Comparison of ENCODE assay signal across 8 mouse cellular contexts in genomic region chr3:34080900-34081662, GRCm38 (mm10). TPM values are rescaled to one million over a fixed set of nuclear protein-coding genes. Genes with fewer than 3 reads are reported as not detected.
DNase-seq lines count a peak whose midpoint lies in the region; ATAC-seq and TF ChIP-seq lines count a peak whose summit lies in the region.

Dnajc19 (minus strand) TSS chr3:34081321.

- H3K9me3 ChIP-seq in megakaryocyte, embryonic 14.5 days: 0 out of 2 replicates have a peak, but pooled peaks cover 2% of the 10 kb centered on the region

- H3K27ac ChIP-seq in cortical plate, adult 2 months (ENCODE audit: insufficient read depth, low read length): peak within 1 kb of the TSS; percentile 66

- H3K4me1 ChIP-seq in cortical plate, adult 2 months (ENCODE audit: control insufficient read depth, insufficient read depth, low read length): peaks cover 2% of the 10 kb centered on the region; the same call in 1 of the 2 replicates
- peaks cover 21% of the 10 kb centered on the region for H3K4me1 ChIP-seq in megakaryocyte, embryonic 14.5 days

- TF ChIP-seq CTCF in cortical plate, adult 2 months (IDR thresholded peaks at IDR 0.05; ENCODE audit: extremely low read depth, insufficient read depth, low read length): no peak

- peak within 1 kb of the TSS; percentile 92 for H3K4me3 ChIP-seq in cortical plate, adult 2 months (ENCODE audit: insufficient read depth, low read length)
- peak within 1 kb of the TSS; percentile 96 for H3K4me3 ChIP-seq in megakaryocyte, embryonic 14.5 days (replicated peaks)

- ATAC-seq in activated CD4-positive, CD25-positive, alpha-beta regulatory T cell, adult 4 months: peak; percentile 78

- no peaks in the 10 kb centered on the region for H3K27me3 ChIP-seq in megakaryocyte, embryonic 14.5 days (replicated peaks)

- peaks cover 35% of the 10 kb centered on the region for H3K36me3 ChIP-seq in megakaryocyte, embryonic 14.5 days (replicated peaks; ENCODE audit: low read length)

- peak; percentile 85 to 89 for DNase-seq in gastrocnemius, adult 8-10 months (ENCODE audit: low spot score in 2 of 2)
- DNase-seq in hindlimb bud, embryonic 11.5 days (ENCODE audit: extremely low spot score, low read depth, low spot score): peak; percentile 73
- DNase-seq in left cerebral cortex, adult 8-10 months (ENCODE audit: low spot score in 2 of 2): peak; percentile 92 to 99
- DNase-seq in right cerebral cortex, postnatal 10 days (ENCODE audit: low spot score in 2 of 2): peak; percentile 94 to 95
- DNase-seq in urinary bladder, postnatal 25 days (ENCODE audit: low spot score): peak; percentile 85

- TF ChIP-seq POLR2A in cortical plate, adult 2 months (IDR thresholded peaks at IDR 0.05; ENCODE audit: extremely low read depth, insufficient read depth, low read length): peak; percentile 87

RNA-seq across cellular contexts. Expression of gene Dnajc19, which starts in this region (rescaled TPM):
- 100 to 1,000 TPM; 130 to 163 TPM for polyA plus RNA-seq in activated CD4-positive, CD25-positive, alpha-beta regulatory T cell, adult 4 months (2017; shearing (Covaris generic))
- polyA plus RNA-seq in cortical plate, adult 2 months (2012; rRNA removed): 64.9 and 71.5 TPM in 2 replicates
- total RNA-seq in gastrocnemius, adult 8-10 months (2022): 100 to 1,000 TPM; 110 to 142 (median 120) TPM
- total RNA-seq in left cerebral cortex, adult 8-10 months (2022): 10 to 100 TPM; 46.6 to 66.7 (median 53.2) TPM
- polyA plus RNA-seq in megakaryocyte, embryonic 14.5 days (2012; ENCODE audit: insufficient read depth, low replicate concordance): 23.8 TPM in 1 of 2 replicates, not detected in the other

Comparison
In these comparisons a context has a peak if more than half of its experiments do, and no peak if none do; other contexts are left out.
1. Peak in every context shown above with its lines: DNase-seq, ATAC-seq, H3K4me3 ChIP-seq and H3K27ac ChIP-seq.